Mouse (Mus musculus) kidney, postnatal 25 days (tissue): ENCODE results near the gene Hist1h4d.

Source experiments
- DNase-seq, 2 experiments: peaks; one replicate each; pipeline ENCODE4 v3.0.0; 2021; ENCODE audit warnings: mixed read lengths in 2 of 2

Gene Hist1h4d

GRCm38 (mm10) chr13:23593051-23593770, 11.8 kb downstream of the Hist1h4d start:
- peak; percentile 12 to 54 for DNase-seq

GRCm38 (mm10) chr13:23595185-23595584, 13.8 kb downstream of the Hist1h4d start:
- no peak for DNase-seq

- DNase-seq = no peak
Measured at GRCm38 (mm10) chr13:23595622-23596372, 14.4 kb downstream of the Hist1h4d start.

- DNase-seq = peak; percentile 73 to 84
Measured at GRCm38 (mm10) chr13:23597957-23598356, 16.6 kb downstream of the Hist1h4d start.

GRCm38 (mm10) chr13:23603182-23603699, 21.8 kb downstream of the Hist1h4d start:
- no peak for DNase-seq

- no peak for DNase-seq
Measured at GRCm38 (mm10) chr13:23604452-23604851, 23.1 kb downstream of the Hist1h4d start.

- no peak for DNase-seq
Measured at GRCm38 (mm10) chr13:23605052-23605451, 23.7 kb downstream of the Hist1h4d start.

GRCm38 (mm10) chr13:23609209-23609608, 27.8 kb downstream of the Hist1h4d start:
- DNase-seq = no peak

GRCm38 (mm10) chr13:23609844-23610243, 28.4 kb downstream of the Hist1h4d start:
- no peak for DNase-seq

- no peak for DNase-seq
Measured at GRCm38 (mm10) chr13:23610393-23610792, 29.0 kb downstream of the Hist1h4d start.

- no peak for DNase-seq
Measured at GRCm38 (mm10) chr13:23611638-23612037, 30.2 kb downstream of the Hist1h4d start.

GRCm38 (mm10) chr13:23620056-23620732, 38.8 kb downstream of the Hist1h4d start:
- no peak for DNase-seq

GRCm38 (mm10) chr13:23620733-23621531, 39.5 kb downstream of the Hist1h4d start, which contains the start of gene Hist1h2be:
TSS of gene Hist1h2be (minus strand) at chr13:23621124.
- peak; percentile 70 to 84 for DNase-seq

- peak; percentile 69 to 83 for DNase-seq
Measured at GRCm38 (mm10) chr13:23621532-23622174, 40.3 kb downstream of the Hist1h4d start.

GRCm38 (mm10) chr13:23622175-23622671, 40.8 kb downstream of the Hist1h4d start, which contains the start of gene Hist1h1e:
TSS of gene Hist1h1e (minus strand) at chr13:23622558.
- DNase-seq = peak; percentile 90 to 96

- DNase-seq = peak; percentile 22 to 43
Measured at GRCm38 (mm10) chr13:23622861-23623450, 41.6 kb downstream of the Hist1h4d start.

GRCm38 (mm10) chr13:23630653-23631052, 49.3 kb downstream of the Hist1h4d start:
- peak in 1 of 2 experiments; percentile 16 for DNase-seq
